Mouse (Mus musculus) small intestine, adult 2 months (tissue): ENCODE data around the gene Magi1. TPM values are rescaled to one million over a fixed set of nuclear protein-coding genes. Genes with fewer than 3 reads are reported as not detected.

ENCODE experiments used
- H3K27ac ChIP-seq: fragments of 200-500 bp; 2 replicates; pipeline ENCODE4 v1.5.1; 2012; ENCODE audit warnings: low read depth, low read length, control low read depth, inconsistent platforms; ENCODE audit not compliant: insufficient read depth
- H3K27me3 ChIP-seq: fragments of 200-500 bp; 2 replicates; pipeline ENCODE4 v1.6.1; 2012; ENCODE audit warnings: mild to moderate bottlenecking, moderate library complexity, low read length, inconsistent platforms; ENCODE audit not compliant: control insufficient read depth, insufficient read depth
- H3K36me3 ChIP-seq: fragments of 200-500 bp; 2 replicates; pipeline ENCODE4 v1.6.1; 2012; ENCODE audit warnings: mild to moderate bottlenecking, low read length, control low read depth, inconsistent platforms; ENCODE audit not compliant: control insufficient read depth, insufficient read depth
- H3K4me1 ChIP-seq: fragments of 200-500 bp; 2 replicates; pipeline ENCODE4 v1.6.1; 2012; ENCODE audit warnings: low read length, inconsistent platforms, mixed read lengths; ENCODE audit not compliant: control insufficient read depth, insufficient read depth, insufficient read length
- H3K4me3 ChIP-seq: fragments of 200-500 bp; 2 replicates; pipeline ENCODE4 v1.5.1; 2012; ENCODE audit warnings: low read depth, mild to moderate bottlenecking, control low read depth, inconsistent platforms, low read length, moderate library complexity
- CTCF ChIP-seq: fragments of 200-500 bp; IDR thresholded peaks from 2 replicates; pipeline ENCODE4 v1.5.1; 2012; ENCODE audit warnings: low read depth, mild to moderate bottlenecking, control low read depth, inconsistent platforms, low read length, moderate library complexity, mixed read lengths; ENCODE audit not compliant: insufficient replicate concordance, insufficient read length; ENCODE audit errors: extremely low read depth
- POLR2A ChIP-seq: fragments of 200-500 bp; IDR thresholded peaks from 2 replicates; pipeline ENCODE4 v1.6.1; 2012; ENCODE audit warnings: low read depth, mild to moderate bottlenecking, control low read depth, inconsistent platforms, low read length, moderate library complexity
- WGBS: fragments of 180-500 bp; shearing (Covaris S2); methylation state at CpG from one replicate; pipeline ENCODE4 v1.1.7; 2018; 5-methylcytosine and 5-hydroxymethylcytosine counted together
- polyA plus RNA-seq: library from polyadenylated mRNA; depleted of rRNA; stranded (reverse); fragments of >200 nt; gene quantifications from 2 replicates; pipeline ENCODE4 v1.2.3, GENCODE M21; 2012

Magi1 gene
- polyA plus RNA-seq, 1 experiment, result 7.0 TPM

GRCm38 (mm10) chr6:93892922-93893321 lies 390.8 kb downstream of the Magi1 start:
- no peak for TF ChIP-seq POLR2A
- no peak for TF ChIP-seq CTCF
- WGBS, result 57% methylated on average over 5 of the region's 5 CpGs

GRCm38 (mm10) chr6:93890011-93890410 lies 393.7 kb downstream of the Magi1 start:
- WGBS, result 93% methylated on average over 3 of the region's 3 CpGs

More at GRCm38 (mm10) chr6:93892922-93893321, 390.8 kb downstream of the Magi1 start:
- no peaks in the 10 kb centered on the region for H3K27me3 ChIP-seq
- H3K36me3 ChIP-seq, result no peaks in the 10 kb centered on the region
- H3K4me1 ChIP-seq, result peaks cover 2% of the 10 kb centered on the region; the same call in 1 of the 2 replicates
- H3K27ac ChIP-seq, result no peak overlapping the region
- no peak overlapping the region for H3K4me3 ChIP-seq

GRCm38 (mm10) chr6:93877337-93877736 lies 406.4 kb downstream of the Magi1 start:
- Histone ChIP-seq H3K27me3 (no peaks in the 10 kb centered on the region), H3K4me3 (no peak overlapping the region), H3K27ac (no peak overlapping the region), H3K4me1 (no peaks in the 10 kb centered on the region), H3K36me3 (no peaks in the 10 kb centered on the region)
- TF ChIP-seq POLR2A (no peak), CTCF (no peak)
- 75% methylated on average over 4 of the region's 4 CpGs for WGBS

More at GRCm38 (mm10) chr6:93890011-93890410, 393.7 kb downstream of the Magi1 start:
- no peaks in the 10 kb centered on the region for H3K27me3 ChIP-seq
- TF ChIP-seq POLR2A (no peak), CTCF (no peak)
- H3K36me3 ChIP-seq, result no peaks in the 10 kb centered on the region
- H3K4me1 ChIP-seq, result peaks cover 2% of the 10 kb centered on the region; the same call in 1 of the 2 replicates
- H3K27ac ChIP-seq, result no peak overlapping the region
- no peak overlapping the region for H3K4me3 ChIP-seq

GRCm38 (mm10) chr6:93874936-93875335 lies 408.8 kb downstream of the Magi1 start:
- WGBS, result 88% methylated on average over 2 of the region's 2 CpGs
- H3K27ac ChIP-seq, result no peak overlapping the region
- TF ChIP-seq CTCF (no peak), POLR2A (no peak)
- H3K27me3 ChIP-seq, result no peaks in the 10 kb centered on the region
- no peaks in the 10 kb centered on the region; the same call in 1 of the 2 replicates for H3K4me1 ChIP-seq
- no peaks in the 10 kb centered on the region for H3K36me3 ChIP-seq
- no peak overlapping the region for H3K4me3 ChIP-seq

- Histone ChIP-seq H3K4me1 (no peaks in the 10 kb centered on the region; the same call in 1 of the 2 replicates), H3K36me3 (no peaks in the 10 kb centered on the region), H3K27me3 (no peaks in the 10 kb centered on the region), H3K4me3 (no peak overlapping the region), H3K27ac (no peak overlapping the region)
- 95% methylated on average over 2 of the region's 2 CpGs for WGBS
- TF ChIP-seq CTCF (no peak), POLR2A (no peak)
Measured at GRCm38 (mm10) chr6:93874376-93874775, 409.3 kb downstream of the Magi1 start.

- Histone ChIP-seq H3K4me1 (no peaks in the 10 kb centered on the region; the same call in 1 of the 2 replicates), H3K27ac (no peak overlapping the region), H3K36me3 (no peaks in the 10 kb centered on the region), H3K4me3 (no peak overlapping the region), H3K27me3 (no peaks in the 10 kb centered on the region)
- TF ChIP-seq POLR2A, result no peak
- TF ChIP-seq CTCF, result no peak
- 80% methylated on average over 1 of the region's 1 CpGs for WGBS
Measured at GRCm38 (mm10) chr6:93873536-93873935, 410.2 kb downstream of the Magi1 start.

GRCm38 (mm10) chr6:93871516-93871915 lies 412.2 kb downstream of the Magi1 start:
- WGBS, result 79% methylated on average over 4 of the region's 4 CpGs
- H3K27me3 ChIP-seq, result no peaks in the 10 kb centered on the region
- no peaks in the 10 kb centered on the region for H3K36me3 ChIP-seq
- TF ChIP-seq POLR2A, result no peak
- TF ChIP-seq CTCF, result no peak
- H3K4me3 ChIP-seq, result no peak overlapping the region
- no peak overlapping the region for H3K27ac ChIP-seq
- H3K4me1 ChIP-seq, result no peaks in the 10 kb centered on the region; the same call in 1 of the 2 replicates

- no peaks in the 10 kb centered on the region for H3K27me3 ChIP-seq
- no peaks in the 10 kb centered on the region for H3K36me3 ChIP-seq
- TF ChIP-seq CTCF (no peak), POLR2A (no peak)
- WGBS, result 42% methylated on average over 5 of the region's 5 CpGs
- H3K27ac ChIP-seq, result no peak overlapping the region
- no peaks in the 10 kb centered on the region; the same call in 1 of the 2 replicates for H3K4me1 ChIP-seq
- H3K4me3 ChIP-seq, result no peak overlapping the region
Measured at GRCm38 (mm10) chr6:93870023-93870422, 413.7 kb downstream of the Magi1 start.
